Mouse (Mus musculus): ENCODE data around the gene Map3k21.

The Map3k21 gene

DNA sequence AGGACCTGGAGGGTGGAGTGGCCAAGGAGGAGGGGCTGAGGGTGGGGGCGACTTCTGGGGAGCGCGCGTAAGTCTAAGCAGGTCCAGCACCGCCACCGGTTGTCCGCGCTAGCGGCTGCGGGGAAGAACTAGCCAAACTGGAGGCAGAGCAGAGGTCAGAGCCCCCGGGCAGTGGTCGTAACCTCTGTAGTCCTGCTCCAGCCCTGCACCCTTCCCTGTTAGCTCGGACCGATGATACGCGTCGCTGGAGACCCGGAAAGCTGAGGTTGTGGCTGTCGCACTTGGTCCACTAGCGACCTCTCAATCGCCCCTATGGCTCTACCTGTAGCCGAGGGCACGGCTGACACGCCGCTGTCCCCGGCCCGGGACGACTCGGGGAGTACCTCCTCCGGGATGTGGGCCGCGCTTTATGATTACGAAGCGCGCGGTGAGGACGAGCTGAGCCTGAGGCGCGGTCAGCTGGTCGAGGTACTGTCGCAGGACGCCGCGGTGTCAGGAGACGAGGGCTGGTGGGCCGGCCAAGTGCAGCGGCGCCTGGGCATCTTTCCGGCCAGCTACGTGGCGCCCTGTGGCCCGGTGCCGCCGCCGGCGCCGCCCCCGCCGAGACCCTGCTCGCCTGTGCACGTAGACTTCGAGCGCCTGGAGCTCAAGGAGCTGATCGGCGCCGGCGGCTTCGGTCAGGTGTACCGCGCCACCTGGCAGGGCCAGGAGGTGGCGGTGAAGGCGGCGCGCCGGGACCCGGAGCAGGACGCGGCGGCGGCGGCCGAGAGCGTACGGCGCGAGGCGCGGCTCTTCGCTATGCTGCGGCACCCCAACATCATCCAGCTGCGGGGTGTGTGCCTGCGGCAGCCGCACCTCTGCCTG, at the start of gene Map3k21:
Gene Map3k21, plus strand, starts transcription at position 86 of the 864 bp plus-strand sequence.
- no peak for DNase-seq (ENCODE audit: low spot score)

DNA sequence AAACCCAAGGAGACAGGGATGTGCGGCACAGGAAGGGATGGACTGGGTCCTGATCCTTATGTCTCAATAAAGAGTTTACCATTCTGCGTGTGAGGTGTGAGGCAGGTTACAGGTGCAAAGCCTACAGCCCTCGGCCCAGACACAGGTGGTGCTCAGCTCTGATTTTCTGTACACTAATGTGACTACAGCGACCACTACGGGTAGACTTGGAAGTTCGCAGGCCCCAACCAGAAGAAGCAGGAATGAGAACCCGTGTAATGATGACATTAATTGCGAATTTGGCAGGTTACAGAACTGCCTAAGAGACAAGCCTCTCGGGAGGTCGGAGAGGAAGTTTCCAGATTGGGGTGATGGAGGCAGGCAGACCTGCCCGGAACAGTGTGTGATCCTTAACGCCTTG, 44.1 kb upstream of the Map3k21 start:
- no peak for DNase-seq (ENCODE audit: low spot score)

DNA sequence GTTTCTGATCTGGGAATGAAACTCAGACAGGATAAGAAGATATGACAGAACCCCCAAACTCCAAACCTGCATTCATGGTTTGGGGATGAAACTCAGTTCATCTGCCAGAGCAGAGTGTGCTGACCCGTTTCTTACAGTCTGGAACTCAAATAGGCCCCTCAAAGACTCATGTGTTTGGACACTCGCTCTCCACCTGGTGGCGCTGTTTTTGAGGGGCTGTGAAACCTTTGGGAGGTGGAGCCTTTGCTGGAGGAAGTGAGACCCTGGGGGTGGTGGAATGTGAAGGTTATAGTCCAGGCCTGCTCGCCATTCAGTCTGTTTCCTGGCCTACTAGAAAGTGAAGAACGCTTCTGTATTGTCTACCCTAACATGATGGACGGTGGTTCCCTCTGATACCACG, 41.7 kb upstream of the Map3k21 start:
- DNase-seq (ENCODE audit: low spot score) = no peak

DNA sequence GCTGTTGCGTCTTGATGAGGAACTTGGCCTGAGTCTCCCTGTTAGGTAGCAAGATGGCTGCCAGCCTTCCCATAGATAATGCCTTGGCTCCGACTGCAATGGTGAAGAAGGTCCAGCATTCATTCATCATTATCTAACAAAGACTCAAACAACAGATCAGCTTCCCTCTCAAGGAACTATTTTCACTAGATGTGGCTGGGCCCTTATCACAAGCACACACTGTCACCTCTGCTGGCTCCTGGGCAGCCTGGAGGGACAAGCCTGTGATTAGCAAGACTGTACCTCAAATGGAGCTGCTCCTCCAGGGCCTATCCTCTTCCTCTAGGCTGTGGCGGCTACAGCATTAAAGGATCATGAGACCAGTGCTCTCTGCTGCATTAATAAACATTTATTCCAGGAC, 40.5 kb upstream of the Map3k21 start:
- no peak for DNase-seq (ENCODE audit: low spot score)

DNA sequence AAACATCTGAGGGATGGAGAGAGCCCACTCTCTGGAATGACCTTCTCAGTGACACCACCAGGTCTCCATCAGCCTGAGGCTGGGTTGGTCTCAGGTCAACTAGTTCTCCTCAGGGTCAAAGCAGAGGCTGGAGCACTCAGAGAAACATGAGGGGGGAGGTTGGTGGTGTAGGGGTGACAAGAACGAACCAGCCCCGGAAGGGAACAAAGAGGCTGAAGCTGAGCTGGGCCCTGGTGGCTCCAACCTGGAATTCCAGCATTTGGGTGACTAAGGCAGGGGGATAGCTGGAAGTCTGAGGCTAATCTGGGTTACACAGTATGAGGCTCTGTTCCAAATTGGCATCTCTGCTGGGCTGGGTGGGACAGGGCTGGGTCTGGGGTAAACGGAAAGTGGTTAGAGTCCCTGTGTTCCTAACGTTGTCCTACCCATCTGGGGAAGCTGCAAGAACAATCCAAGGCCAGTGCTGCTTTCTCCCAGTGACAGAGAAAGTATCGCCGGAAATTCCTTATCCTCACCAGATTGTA, 40.0 kb upstream of the Map3k21 start:
- DNase-seq (ENCODE audit: low spot score) = no peak

DNA sequence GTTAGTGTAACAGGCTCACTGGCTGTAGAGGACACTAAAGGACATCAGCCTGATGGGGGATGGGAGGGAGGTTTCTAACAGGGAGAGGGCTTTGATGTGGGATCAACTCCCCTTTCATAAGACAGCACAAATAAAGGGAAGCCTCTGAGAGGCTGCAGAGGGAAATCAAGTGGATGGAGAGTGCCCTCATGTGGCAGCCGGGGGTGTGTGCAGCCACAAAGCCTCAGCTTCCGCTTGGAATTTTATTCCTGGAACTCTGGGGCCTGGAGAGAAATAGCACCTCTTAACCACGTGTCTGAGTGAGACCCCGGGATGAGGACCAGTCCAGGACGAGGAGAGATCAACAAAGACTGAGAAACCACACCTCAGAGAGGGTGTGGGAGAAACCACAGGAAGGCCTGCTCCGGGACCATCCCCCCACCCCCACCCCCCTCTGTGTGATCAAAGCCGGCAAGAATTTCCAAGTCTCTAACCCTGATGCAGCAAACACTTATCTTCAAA, 39.4 kb upstream of the Map3k21 start:
- peak; percentile 46 for DNase-seq (ENCODE audit: low spot score)

DNA sequence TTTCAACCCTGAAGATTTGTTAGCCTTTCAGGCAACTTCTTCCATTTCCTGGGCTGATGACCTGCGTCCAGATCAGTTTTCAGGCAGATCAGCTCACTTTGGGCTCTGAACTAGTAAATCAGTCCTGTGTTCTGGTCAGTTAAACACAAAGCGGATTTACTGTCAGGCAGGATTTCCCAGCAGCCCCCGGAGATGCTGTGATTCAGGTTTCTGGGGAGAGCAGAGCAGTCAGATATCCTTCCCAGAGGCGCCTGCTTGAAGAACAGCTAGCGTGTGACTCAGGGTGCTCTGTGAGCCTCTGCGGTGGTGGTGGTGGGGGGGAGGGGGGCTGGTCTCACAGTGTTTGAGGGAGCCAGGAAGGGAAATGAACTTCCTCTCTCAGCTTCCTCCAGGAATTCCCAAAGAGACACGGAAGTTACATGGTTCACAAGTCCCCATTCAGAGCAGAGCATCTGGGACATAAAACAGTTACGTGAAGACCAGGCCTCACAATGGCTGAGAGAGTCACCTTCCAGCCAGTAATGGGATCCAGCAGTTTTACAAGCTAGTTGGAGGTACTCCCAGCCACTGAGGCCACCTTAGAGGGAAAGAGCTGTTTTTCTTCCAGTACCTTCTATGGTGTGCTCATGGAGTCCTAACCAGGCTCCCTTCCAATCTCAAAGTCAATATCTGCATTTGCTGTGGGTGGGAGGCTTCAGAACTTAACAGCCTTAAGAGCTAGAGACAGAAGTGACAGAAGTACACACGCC, 37.6 kb upstream of the Map3k21 start:
- DNase-seq (ENCODE audit: low spot score) = no peak

DNA sequence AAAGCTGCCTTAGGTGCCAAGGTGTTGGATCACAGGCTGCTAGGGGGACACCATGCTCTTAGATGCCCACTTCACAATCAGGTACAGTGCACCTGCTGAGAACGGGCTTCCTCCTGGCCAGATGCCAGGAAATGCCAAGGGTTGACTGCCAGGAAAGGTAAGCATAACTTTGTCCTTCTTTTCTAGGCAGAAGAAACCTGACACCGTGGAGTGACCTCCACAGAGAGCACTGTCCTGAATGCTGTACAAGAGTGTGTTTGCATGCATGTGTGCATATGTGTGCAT, 37.1 kb upstream of the Map3k21 start:
- DNase-seq (ENCODE audit: low spot score) = no peak

DNA sequence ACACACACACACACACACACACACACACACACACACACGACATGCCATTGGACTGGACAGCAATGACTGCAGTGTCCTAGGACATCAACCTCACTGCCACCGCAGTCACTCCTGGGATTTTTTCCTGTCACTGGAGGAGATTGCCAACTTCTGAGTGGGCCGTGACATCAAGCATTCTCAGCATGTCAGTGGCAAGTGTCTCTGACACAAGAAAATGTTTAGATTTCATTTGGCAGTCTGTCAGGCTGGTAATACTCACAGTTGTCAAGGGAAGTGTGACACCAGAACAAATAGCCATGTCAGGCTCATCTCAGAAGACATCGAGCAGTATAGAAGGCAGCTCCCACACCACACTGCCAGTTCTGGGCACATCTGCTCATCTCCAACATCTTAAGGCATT, 29.8 kb upstream of the Map3k21 start:
- no peak for DNase-seq (ENCODE audit: low spot score)

DNA sequence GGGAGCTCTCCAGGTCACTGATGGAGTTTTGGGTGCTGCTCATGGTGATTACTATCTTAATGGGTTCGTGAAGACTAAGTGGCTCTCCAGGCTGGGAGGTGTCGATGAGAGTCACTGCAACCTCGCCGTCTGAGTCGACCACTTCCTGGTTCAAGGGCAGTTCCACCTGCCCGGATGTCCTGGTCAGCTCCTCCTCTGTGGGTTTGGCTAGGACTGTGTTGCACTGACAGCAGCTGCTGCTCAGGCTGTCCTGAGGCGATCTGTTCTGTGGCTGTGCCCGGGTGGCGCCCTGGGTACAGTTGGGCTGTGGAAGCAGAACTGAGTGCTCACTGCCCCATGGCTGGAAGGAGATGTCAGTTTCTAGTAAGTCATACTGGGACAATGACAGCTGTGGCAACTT, 22.7 kb upstream of the Map3k21 start:
- DNase-seq (ENCODE audit: low spot score) = no peak

DNA sequence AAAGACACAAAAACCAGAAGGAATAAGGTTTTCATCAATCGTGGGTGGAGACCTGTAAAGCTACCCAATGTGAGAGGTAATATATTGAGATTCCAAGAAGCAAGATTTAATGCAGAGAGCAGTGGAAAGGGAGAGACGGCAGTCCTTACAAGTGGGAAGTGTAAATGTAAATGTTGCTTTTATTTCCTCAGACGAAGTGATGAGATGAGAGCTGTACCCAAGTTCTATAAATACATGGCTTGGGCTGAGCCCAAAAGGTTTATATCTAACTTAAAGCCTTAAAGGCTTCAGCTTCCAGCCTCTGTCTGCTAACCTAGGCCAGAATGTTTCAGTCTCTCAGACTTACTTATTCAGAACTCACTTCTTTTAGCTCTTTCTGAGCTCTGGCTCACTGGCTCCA, 20.3 kb upstream of the Map3k21 start:
- no peak for DNase-seq (ENCODE audit: low spot score)

DNA sequence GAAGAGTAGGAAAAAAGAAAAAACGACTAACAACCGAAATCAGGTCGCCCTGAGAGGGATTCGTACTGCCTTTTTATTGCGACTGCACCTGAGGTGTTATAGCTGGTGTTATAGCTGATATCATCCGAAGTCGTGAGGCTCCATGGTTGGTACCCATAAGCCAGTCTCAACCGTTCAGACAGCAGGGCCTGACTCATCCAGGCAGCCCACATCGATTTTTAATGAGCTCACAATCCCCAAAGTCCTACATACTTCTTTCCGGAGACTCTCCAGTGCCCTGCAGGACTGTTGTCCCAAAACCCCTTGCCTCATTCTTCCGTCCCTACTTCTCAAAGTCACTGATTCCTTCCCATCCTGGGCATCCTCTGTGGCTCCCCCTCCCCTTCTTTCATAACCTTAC, 12.9 kb upstream of the Map3k21 start:
- no peak for DNase-seq (ENCODE audit: low spot score)

DNA sequence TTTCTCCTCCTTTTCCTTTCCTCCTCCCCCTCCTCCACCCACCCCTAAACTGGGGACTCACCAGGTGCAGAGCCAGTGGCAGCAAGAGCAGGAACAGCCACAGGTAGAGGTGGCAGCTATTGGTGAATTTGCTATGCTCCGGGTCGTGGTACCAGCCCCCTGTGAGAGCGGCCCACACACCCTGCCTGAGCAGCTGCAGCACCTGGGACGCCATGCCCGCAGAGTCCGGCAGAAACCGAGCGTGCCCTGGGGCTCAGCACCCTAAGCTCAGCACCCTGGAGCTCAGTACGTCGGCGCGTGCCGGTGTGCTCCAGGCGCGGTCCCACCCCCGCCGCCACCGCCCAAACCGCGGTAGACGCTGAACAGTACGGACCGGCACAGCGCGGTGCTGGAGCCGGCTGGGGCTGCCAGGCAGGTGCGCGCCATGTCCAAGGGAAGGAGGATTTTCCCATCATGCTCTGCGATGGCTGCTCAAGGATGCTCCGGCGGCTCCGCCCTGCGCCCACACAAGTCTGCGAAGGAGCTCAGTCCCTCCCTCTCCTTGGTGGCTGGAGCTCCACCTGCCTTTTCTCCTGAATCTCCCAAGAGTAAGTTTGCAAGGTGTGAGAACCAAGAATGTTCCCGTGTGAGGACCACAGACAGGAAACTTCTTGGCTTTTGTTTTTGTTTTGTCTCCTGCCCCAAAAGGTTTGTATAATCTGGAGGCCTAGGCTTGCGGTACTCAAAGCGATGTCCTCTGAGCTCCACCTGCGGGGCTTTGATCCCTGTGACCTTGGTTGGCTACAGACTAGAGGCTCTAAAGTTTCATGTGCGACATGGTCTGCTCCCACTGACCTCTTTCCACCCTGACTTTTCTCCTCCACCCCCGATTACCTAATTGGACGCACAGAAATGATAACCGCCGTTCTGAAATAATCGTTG, 12.1 kb upstream of the Map3k21 start, which contains the start of gene Pcnx2:
Gene Pcnx2, minus strand, starts transcription at position 450 of the 921 bp plus-strand sequence.
- DNase-seq (ENCODE audit: low spot score) = no peak

DNA sequence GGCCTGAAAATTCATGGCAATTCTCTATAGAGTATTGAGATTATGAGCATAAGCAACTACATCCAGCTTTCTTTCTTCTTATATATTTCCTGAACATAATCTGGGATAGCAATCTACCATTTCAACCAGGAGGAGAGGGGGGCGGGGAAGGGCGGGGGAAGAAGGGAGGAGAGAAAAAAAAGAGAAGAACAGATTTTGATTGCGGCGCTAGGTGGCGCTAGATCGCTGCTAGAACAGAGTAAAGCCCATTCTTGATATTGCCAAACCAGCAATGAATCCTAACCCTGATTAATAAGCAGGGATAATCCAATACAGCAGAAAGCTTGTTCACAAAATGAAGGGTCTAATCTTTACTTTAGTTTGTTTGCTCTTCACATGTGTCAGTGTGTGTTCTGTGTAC, 11.4 kb upstream of the Map3k21 start:
- DNase-seq (ENCODE audit: low spot score) = no peak

DNA sequence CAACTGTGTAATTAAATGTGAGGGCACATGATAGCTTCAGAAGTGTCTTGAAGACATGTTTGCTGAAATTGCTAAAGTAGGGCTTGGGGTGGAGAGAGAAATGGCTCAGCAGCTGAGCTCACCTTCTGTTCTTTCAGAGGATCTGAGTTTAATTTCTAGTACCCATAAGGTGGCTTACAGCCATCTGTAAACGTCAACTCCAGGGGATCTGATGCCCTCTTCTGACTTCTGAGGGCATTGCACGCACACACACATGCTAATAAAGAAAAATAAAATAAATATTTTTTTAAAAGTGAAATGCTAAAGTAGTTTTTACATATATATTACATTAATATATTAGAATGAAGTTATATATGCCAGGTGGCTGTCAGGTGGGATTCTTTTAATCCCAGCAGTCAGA, 9.1 kb upstream of the Map3k21 start:
- DNase-seq (ENCODE audit: low spot score) = no peak

DNA sequence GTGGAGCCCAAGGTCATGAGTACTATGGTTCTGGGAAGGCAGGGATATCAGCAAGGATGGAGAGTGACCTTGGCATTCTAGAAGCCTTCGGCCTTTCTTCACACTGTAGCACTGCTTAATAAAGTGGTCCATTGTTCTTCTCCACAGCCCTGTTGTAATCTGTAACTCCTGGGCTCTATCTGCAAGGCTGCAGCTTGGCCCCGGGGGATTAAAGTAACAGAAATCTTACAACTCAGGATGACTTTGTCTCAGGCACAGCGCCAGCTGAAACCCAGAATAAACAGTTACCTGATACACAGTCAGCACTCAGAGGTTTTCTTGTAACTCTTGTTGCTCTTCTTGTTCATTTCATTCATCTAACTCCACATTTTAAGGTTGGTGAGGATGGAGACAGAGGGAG, 7.7 kb upstream of the Map3k21 start:
- DNase-seq (ENCODE audit: low spot score) = no peak

DNA sequence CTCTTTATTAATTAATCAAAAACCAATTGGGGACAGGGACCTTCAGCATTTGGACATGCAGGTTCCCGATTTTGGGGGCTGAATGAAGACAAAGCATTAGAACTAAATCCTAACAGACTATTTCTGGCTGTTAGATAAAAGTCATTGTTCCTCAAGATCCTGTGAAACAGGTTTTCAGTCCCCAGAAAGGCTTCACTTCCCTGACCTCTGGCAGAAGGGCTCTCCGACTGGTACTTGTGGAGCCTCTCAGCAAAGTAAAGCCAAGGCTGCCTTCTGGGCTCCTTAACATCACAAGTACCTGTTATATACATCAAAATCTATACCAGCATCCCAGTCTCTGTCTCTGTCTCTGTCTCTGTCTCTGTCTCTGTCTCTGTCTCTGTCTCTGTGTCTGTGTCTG, 4.9 kb upstream of the Map3k21 start:
- no peak for DNase-seq (ENCODE audit: low spot score)

DNA sequence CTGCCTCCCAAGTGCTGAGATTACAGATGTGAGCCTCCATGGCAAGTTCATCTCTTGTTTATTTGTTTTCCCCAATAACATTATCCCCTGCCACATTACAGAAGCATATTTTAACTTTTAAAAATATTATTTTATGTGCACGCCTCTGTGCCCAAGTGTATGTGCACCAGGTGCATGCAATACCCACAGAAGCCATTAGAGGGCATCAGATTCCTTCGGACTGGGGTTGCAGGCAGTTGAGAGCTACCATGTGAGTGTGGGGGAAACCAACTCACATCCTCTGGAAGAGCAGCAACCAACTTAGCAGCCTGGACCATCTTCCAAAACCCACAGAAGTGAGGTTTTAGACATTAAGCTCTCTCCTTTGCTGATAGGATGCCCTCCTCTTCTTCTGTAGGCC, 2.9 kb upstream of the Map3k21 start:
- DNase-seq (ENCODE audit: low spot score) = no peak

DNA sequence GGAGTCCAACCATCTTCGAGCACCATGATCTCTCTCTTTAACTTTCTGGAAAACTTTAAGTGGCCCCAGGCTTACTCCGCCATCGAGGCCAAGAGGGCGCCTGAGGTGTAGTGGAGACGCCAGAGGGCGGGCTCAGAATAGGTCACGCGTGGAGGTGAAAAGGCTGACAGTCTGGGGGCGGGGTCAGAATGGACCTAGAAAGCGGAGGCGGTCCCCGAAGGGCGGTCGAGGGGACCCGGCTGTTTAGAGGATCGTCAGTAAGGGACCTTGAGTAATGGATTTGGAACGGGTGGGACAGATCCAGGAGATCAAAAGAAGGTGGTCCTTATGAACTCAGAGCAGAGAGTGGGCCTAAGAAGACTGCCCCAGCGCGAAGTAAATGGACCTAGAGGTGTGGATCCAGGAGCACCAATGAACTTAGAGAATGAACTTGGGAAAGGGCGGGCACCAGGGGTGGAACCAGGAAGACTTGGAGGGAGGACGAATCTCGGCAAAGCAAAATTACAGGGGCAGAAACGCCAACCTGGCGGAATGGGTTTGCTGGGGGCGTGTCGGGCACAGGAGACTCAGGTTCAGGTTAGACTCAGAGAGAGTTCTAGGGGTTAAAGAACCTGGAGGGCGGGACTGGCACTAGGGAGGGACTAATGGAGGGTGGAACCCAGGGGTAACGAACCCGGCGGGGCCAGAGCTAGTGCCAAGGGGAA, 437 bp upstream of the Map3k21 start:
- DNase-seq (ENCODE audit: low spot score) = peak; percentile 22

DNA sequence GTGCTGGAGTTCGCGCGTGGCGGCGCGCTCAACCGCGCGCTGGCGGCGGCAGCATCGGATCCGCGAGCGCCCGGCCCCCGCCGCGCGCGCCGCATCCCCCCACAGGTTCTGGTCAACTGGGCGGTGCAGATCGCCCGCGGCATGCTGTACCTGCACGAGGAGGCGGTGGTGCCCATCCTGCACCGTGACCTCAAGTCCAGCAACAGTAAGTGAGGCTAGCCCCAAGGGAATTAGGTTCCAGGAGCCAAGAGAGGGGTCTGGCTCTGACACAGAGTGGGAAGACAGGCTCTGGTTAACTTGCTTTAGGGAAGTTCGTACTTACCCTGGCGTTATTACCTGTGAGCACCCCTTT, 955 bp downstream of the Map3k21 start:
- DNase-seq (ENCODE audit: low spot score) = no peak

DNA sequence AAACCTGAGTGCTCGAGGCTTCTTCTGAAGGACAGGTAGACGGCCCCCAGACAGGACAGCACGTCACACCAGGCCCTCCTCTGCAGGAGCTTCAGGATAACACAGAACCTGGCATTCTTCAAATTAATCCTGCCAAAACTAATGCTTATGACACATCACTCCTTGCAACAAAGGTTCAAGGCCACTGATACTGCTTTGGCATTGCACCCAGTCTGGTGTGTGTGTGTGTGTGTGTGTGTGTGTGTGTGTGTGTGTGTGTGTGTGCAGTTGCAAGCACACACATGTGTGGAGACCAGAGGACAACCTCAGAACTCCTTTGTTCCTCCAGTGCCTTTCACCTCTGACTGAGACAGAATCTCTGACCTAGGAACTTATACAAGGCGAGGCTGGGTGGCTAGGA, 3.0 kb downstream of the Map3k21 start:
- DNase-seq (ENCODE audit: low spot score) = no peak

DNA sequence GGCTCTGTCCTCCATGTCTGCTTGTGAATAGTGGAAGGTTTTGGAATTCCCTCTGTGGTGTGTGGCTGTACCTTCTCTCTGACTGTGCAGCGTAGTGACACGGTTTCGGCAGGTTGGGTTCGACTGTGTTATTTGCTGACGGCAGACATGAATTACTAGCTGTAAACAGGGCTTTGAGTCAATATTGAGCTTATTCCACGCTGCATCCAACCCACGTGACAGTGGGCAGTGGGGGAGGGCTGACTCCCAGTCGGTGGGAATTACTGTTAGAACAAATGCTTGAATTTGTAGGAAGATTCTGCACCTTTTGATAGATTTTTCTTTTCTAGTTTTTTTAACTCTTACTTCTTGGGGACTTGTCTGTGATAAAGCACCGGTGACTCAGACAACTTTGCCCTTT, 4.1 kb downstream of the Map3k21 start:
- no peak for DNase-seq (ENCODE audit: low spot score)
